Mouse (Mus musculus) kidney, adult 2 months (tissue): ENCODE measurements around the gene Cdca3.

Source experiments
- CTCF ChIP-seq: fragments of 200-500 bp; conservative IDR thresholded peaks from 2 replicates; pipeline ENCODE4 v1.5.1; 2011; ENCODE audit warnings: low read depth, mild to moderate bottlenecking, control low read depth, low read length, moderate library complexity, mixed read lengths; ENCODE audit not compliant: insufficient read depth, insufficient read length
- POLR2A ChIP-seq: fragments of 200-500 bp; IDR thresholded peaks from one replicate; pipeline ENCODE4 v1.6.1; 2011; ENCODE audit warnings: low read depth, low read length, control low read depth

- TF ChIP-seq CTCF, result no peak
- TF ChIP-seq POLR2A, result no peak
These were observed 21.2 kb downstream of the Cdca3 start for GRCm38 (mm10) chr6:124850535-124850934.
